Mouse (Mus musculus): ENCODE results near the gene Usp24. TPM values are rescaled to one million over a fixed set of nuclear protein-coding genes. Genes with fewer than 3 reads are reported as not detected.

Usp24 gene
- total RNA-seq, 1 experiment: 30.5 TPM

DNA sequence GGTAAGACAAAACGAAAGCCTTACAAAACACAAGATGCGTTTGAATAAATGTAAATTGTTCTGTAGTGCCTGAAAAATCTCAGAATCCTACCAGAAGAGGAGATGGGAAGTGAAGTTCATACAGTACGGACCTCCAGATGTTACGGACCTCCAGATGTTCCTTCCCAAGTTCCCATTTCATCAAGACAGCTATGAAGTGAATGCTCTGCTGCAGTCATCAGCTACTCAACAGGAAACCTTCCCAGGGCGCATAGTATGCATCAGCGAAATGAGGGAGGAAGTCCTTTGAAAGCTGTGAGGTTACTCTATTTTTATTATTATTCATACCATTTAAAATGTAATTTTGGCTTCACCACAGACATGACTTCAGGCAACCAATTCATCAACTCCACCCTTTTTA lies 14.7 kb upstream of the Usp24 start:
- no peaks in the 10 kb centered on the region for H3K4me1 ChIP-seq (ENCODE audit: control insufficient read depth in 2 of 2, insufficient read depth in 2 of 2, low read length in 2 of 2, poor library complexity in 1 of 2)
- H3K27ac ChIP-seq (ENCODE audit: insufficient read depth, low read depth, low read length, poor library complexity, severe bottlenecking): no peak overlapping the region
- TF ChIP-seq HCFC1 (IDR thresholded peaks at IDR 0.05; ENCODE audit: borderline replicate concordance, insufficient read depth, low read length) (no peak), ZNF384 (IDR thresholded peaks at IDR 0.05; ENCODE audit: low read depth, low read length) (no peak), MAFK (IDR thresholded peaks at IDR 0.05; ENCODE audit: insufficient read depth, low read depth, low read length) (no peak), ZC3H11A (IDR thresholded peaks at IDR 0.05; ENCODE audit: borderline replicate concordance, low read depth, low read length) (no peak), CHD2 (IDR thresholded peaks at IDR 0.05; ENCODE audit: low read depth, low read length) (no peak)
- H3K4me3 ChIP-seq (ENCODE audit: insufficient read depth in 1 of 2, low read depth in 1 of 2, low read length in 2 of 2, poor library complexity in 1 of 2, severe bottlenecking in 1 of 2): no peak overlapping the region
- no peaks in the 10 kb centered on the region for H3K9me3 ChIP-seq (ENCODE audit: control insufficient read depth, insufficient read depth, low read depth, low read length)
- in situ Hi-C loops (cut with MboI; ENCODE audit: low sequenced_read_pairs in 2 of 2, unreplicated experiment in 2 of 2): no loop called here
- no peaks in the 10 kb centered on the region for H3K36me3 ChIP-seq (ENCODE audit: control insufficient read depth, insufficient read depth, low read length, poor library complexity, severe bottlenecking)
- no peak for DNase-seq (ENCODE audit: low read depth, low spot score)
- no peak overlapping the region for H3K9ac ChIP-seq (ENCODE audit: insufficient read depth, low read depth, low read length, poor library complexity, severe bottlenecking)

DNA sequence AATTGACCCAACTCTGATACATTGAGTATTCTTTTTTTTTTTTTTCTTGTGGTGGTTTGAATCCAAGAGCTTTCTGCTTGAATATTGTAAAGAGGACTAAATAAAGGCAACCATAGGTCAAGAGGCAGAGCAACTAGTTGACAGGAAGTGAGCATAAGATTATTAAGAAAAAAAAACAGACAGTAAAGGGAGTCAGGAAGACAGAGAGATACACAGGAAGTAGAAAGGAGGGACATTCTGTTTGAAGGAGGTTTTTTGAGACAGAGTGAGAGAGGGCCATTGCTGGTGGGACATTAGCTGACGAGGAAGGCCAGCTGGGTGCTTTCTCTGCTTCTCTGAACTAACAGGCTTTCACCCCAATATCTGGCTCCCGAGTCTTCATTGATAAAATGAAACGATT lies 7.9 kb upstream of the Usp24 start:
- DNase-seq (ENCODE audit: low read depth, low spot score): no peak
- Histone ChIP-seq H3K27ac (ENCODE audit: insufficient read depth, low read depth, low read length, poor library complexity, severe bottlenecking) (no peak overlapping the region), H3K4me1 (ENCODE audit: control insufficient read depth in 2 of 2, insufficient read depth in 2 of 2, low read length in 2 of 2, poor library complexity in 1 of 2) (no peaks in the 10 kb centered on the region), H3K4me3 (ENCODE audit: insufficient read depth in 1 of 2, low read depth in 1 of 2, low read length in 2 of 2, poor library complexity in 1 of 2, severe bottlenecking in 1 of 2) (no peak overlapping the region), H3K9ac (ENCODE audit: insufficient read depth, low read depth, low read length, poor library complexity, severe bottlenecking) (no peak overlapping the region), H3K9me3 (ENCODE audit: control insufficient read depth, insufficient read depth, low read depth, low read length) (no peaks in the 10 kb centered on the region), H3K36me3 (ENCODE audit: control insufficient read depth, insufficient read depth, low read length, poor library complexity, severe bottlenecking) (no peaks in the 10 kb centered on the region)
- in situ Hi-C loops (cut with MboI; ENCODE audit: low sequenced_read_pairs in 2 of 2, unreplicated experiment in 2 of 2): no loop called here
- TF ChIP-seq ZC3H11A (IDR thresholded peaks at IDR 0.05; ENCODE audit: borderline replicate concordance, low read depth, low read length) (no peak), HCFC1 (IDR thresholded peaks at IDR 0.05; ENCODE audit: borderline replicate concordance, insufficient read depth, low read length) (no peak), CHD2 (IDR thresholded peaks at IDR 0.05; ENCODE audit: low read depth, low read length) (no peak), ZNF384 (IDR thresholded peaks at IDR 0.05; ENCODE audit: low read depth, low read length) (no peak), MAFK (IDR thresholded peaks at IDR 0.05; ENCODE audit: insufficient read depth, low read depth, low read length) (no peak)

DNA sequence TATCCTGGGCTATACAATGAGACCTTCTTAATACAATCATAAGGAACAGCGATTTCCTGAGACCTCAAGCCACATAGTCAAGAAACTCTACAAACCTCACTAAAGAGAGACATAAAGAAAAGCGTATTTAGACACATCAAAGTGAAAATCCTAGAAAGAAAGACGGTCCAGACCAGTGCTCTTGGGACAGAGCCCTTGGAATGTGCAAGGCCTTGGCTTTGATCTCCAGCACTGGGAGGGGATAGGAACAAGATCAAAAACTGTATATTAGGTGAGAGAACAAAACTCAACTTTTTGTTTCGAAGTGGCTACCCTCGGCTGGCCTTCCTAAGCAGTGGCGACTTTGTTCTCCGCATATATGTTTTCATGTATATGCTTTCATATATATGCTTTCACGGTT lies 3.4 kb upstream of the Usp24 start:
- Histone ChIP-seq H3K9me3 (ENCODE audit: control insufficient read depth, insufficient read depth, low read depth, low read length) (no peaks in the 10 kb centered on the region), H3K36me3 (ENCODE audit: control insufficient read depth, insufficient read depth, low read length, poor library complexity, severe bottlenecking) (no peaks in the 10 kb centered on the region), H3K4me1 (ENCODE audit: control insufficient read depth in 2 of 2, insufficient read depth in 2 of 2, low read length in 2 of 2, poor library complexity in 1 of 2) (peaks cover 6 to 7% of the 10 kb centered on the region in 2 experiments), H3K27ac (ENCODE audit: insufficient read depth, low read depth, low read length, poor library complexity, severe bottlenecking) (no peak overlapping the region), H3K9ac (ENCODE audit: insufficient read depth, low read depth, low read length, poor library complexity, severe bottlenecking) (no peak overlapping the region), H3K4me3 (ENCODE audit: insufficient read depth in 1 of 2, low read depth in 1 of 2, low read length in 2 of 2, poor library complexity in 1 of 2, severe bottlenecking in 1 of 2) (no peak overlapping the region)
- in situ Hi-C loops (cut with MboI; ENCODE audit: low sequenced_read_pairs in 2 of 2, unreplicated experiment in 2 of 2): no loop called here
- DNase-seq (ENCODE audit: low read depth, low spot score): no peak
- TF ChIP-seq HCFC1 (IDR thresholded peaks at IDR 0.05; ENCODE audit: borderline replicate concordance, insufficient read depth, low read length) (no peak), ZC3H11A (IDR thresholded peaks at IDR 0.05; ENCODE audit: borderline replicate concordance, low read depth, low read length) (no peak)

DNA sequence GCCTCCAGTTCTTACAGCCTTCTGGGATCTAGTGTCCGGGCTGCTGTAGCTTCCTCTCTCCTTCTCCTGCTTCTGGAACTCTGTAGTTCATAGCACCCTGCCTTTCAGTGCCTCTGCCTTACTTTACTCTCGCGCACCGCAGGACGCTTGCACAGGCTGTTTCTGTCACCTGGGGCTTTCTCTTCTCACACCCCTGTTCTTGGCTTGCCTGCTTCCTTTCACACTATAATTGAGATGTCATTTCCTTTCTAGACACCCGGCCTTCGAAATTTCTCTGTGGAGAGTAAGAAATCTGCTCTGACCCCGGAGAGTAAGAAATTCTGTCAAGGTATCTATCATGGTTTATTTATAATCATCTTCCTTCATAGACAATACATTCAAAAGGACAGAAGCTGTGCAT lies 2.9 kb upstream of the Usp24 start:
- TF ChIP-seq ZC3H11A (IDR thresholded peaks at IDR 0.05; ENCODE audit: borderline replicate concordance, low read depth, low read length) (no peak), HCFC1 (IDR thresholded peaks at IDR 0.05; ENCODE audit: borderline replicate concordance, insufficient read depth, low read length) (no peak), MAFK (IDR thresholded peaks at IDR 0.05; ENCODE audit: insufficient read depth, low read depth, low read length) (no peak), ZNF384 (IDR thresholded peaks at IDR 0.05; ENCODE audit: low read depth, low read length) (no peak), CHD2 (IDR thresholded peaks at IDR 0.05; ENCODE audit: low read depth, low read length) (no peak)
- in situ Hi-C loops (cut with MboI; ENCODE audit: low sequenced_read_pairs in 2 of 2, unreplicated experiment in 2 of 2): no loop called here
- DNase-seq (ENCODE audit: low read depth, low spot score): no peak
- no peak overlapping the region for H3K27ac ChIP-seq (ENCODE audit: insufficient read depth, low read depth, low read length, poor library complexity, severe bottlenecking)
- no peak overlapping the region for H3K4me3 ChIP-seq (ENCODE audit: insufficient read depth in 1 of 2, low read depth in 1 of 2, low read length in 2 of 2, poor library complexity in 1 of 2, severe bottlenecking in 1 of 2)
- H3K9me3 ChIP-seq (ENCODE audit: control insufficient read depth, insufficient read depth, low read depth, low read length): no peaks in the 10 kb centered on the region
- H3K4me1 ChIP-seq (ENCODE audit: control insufficient read depth in 2 of 2, insufficient read depth in 2 of 2, low read length in 2 of 2, poor library complexity in 1 of 2): peaks cover 6 to 7% of the 10 kb centered on the region in 2 experiments
- no peaks in the 10 kb centered on the region for H3K36me3 ChIP-seq (ENCODE audit: control insufficient read depth, insufficient read depth, low read length, poor library complexity, severe bottlenecking)
- H3K9ac ChIP-seq (ENCODE audit: insufficient read depth, low read depth, low read length, poor library complexity, severe bottlenecking): no peak overlapping the region

DNA sequence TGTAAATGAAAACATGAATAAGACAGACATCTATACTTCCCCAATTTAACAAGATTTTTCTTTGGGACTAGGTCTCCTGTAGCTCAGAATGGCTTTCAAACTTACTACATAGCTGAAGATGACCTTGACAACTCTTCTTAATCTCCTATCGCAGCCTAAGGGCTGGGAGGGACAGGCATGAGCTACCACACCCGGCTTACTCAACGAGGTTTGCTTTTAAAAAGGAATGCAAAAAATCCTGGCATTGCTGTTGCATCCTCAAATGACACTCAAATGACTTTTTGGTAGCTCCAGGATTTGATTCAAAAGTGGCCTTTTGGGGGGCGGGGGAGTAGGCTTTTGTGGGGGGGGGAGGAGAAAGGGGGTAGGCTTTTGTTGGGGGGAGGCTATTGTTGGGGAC lies 2.1 kb upstream of the Usp24 start:
- Histone ChIP-seq H3K9ac (ENCODE audit: insufficient read depth, low read depth, low read length, poor library complexity, severe bottlenecking) (no peak overlapping the region), H3K27ac (ENCODE audit: insufficient read depth, low read depth, low read length, poor library complexity, severe bottlenecking) (peak overlapping the region; percentile 26; the same call in 1 of the 2 replicates), H3K36me3 (ENCODE audit: control insufficient read depth, insufficient read depth, low read length, poor library complexity, severe bottlenecking) (no peaks in the 10 kb centered on the region), H3K4me3 (ENCODE audit: insufficient read depth in 1 of 2, low read depth in 1 of 2, low read length in 2 of 2, poor library complexity in 1 of 2, severe bottlenecking in 1 of 2) (no peak overlapping the region), H3K4me1 (ENCODE audit: control insufficient read depth in 2 of 2, insufficient read depth in 2 of 2, low read length in 2 of 2, poor library complexity in 1 of 2) (peaks cover 6 to 7% of the 10 kb centered on the region in 2 experiments), H3K9me3 (ENCODE audit: control insufficient read depth, insufficient read depth, low read depth, low read length) (no peaks in the 10 kb centered on the region)
- DNase-seq (ENCODE audit: low read depth, low spot score): no peak
- in situ Hi-C loops (cut with MboI; ENCODE audit: low sequenced_read_pairs in 2 of 2, unreplicated experiment in 2 of 2): no loop called here
- 0 out of 2 replicates have a peak, but pooled peaks have one; percentile 13 for TF ChIP-seq CHD2 (IDR thresholded peaks at IDR 0.05; ENCODE audit: low read depth, low read length)
- no peak for TF ChIP-seq MAFK (IDR thresholded peaks at IDR 0.05; ENCODE audit: insufficient read depth, low read depth, low read length)

All from ES-E14 (cell line).